Mouse (Mus musculus): Measurements from ENCODE around the gene F2rl2.

F2rl2 gene

DNA sequence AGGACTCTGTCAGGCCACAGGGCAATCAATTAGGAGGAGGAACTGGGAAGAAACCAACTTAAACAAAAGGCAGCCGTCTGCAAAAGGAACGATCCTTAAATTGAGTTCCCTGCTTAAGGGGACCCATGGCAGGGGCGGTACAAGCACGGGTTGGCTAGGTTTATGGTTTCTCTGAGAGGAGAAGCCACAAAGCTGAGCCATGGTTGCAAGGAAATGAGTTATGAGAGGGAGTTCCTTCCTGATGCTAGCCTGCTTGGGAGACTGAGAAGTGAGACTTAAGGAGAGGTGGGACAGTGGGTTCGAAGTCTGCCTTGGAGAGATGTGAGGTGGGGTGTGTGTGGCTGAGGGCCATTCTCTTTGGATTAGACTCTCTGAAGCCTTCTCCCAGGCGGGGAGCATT, 1.2 kb downstream of the F2rl2 start:
- no peak for DNase-seq (ENCODE audit: low read depth, low spot score)

DNA sequence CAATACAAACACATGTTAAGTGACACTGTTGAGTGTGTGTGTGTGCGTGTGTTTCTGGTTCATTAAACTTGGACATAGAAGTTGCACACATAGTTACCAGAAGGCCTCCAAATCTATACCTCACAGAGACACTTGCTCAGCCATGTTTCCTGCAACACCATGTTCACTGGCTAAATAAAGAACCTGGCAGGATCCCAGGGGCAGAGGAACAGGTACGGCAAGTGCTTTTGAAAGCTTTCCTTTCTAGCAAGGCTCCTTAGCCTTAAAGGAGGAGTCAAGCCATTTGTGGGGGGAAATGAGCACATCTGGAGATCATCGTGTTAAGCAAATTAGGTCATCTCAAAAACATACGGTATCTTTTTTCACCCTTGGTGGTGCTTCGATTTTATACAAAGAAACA, 6.7 kb downstream of the F2rl2 start:
- no peak for DNase-seq (ENCODE audit: low read depth, low spot score)

DNA sequence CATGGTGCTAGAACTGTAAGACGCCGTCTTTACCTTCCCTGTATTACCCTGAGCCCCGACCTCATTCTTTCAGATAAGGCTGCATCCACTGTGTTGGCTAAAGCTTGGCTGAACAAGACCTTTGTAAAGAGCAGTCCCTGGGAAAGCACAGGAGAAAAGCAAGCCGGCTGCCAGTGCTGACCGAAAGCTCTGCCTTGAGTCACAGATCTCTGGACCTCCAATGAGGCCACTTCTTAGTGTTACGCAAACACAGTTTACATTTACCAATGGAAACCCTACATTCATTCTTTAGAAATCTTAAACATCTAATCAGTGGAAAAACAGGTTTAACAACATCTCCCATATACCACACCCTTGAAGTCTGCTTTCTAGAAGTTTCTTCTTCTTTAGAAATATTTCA, 8.9 kb downstream of the F2rl2 start:
- no peak for DNase-seq (ENCODE audit: low read depth, low spot score)

DNA sequence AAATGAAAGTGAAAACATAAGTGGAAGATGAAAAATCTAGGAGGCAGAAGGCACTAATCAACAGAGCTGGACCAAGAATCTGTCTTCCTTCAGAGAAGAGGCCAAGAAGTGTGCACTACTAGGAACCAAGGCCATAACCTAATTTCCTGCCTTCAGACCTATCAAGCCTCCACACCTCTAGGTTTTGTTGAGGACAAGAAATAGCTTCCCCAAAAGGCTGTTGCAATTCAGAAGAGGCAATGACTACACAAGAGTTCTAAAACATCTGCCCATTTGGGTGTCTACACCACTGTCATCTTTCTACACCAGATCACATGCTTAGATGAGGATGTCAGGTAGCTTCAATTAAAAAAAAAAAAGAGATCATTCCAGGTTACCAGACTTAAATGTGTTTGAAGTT, 15.4 kb downstream of the F2rl2 start:
- no peak for DNase-seq (ENCODE audit: low read depth, low spot score)

DNA sequence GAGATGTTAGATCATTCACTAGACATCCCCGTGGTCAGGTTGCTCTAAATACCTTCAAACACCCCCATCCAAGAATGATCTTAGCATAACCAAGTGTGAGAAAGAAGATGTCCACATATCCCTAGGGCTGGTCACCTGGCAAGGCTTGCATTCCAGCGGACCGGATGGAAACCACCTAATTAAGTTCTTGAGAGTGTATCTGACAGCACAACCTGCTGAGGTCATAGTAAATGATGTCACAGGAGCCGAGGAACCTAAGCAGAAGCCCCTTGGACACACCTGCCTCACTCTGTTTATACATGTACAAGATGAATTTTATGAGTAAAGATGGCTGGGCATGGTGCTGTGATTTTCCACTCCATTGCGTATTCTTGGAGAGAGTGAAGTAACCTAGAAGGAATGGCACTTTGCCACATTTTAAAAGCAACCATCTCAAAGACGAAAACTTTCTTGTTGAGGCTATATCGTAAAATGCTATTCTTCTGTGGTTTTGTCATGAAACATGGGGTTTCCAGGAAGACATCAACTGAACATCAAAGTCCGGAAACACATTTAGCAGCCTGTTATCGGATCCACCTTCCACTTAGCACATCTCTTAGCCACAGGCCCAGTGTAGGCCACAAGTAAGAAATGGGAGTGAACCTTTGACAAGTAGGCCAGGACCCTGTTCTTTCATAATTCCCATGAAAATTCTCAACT, 16.1 kb downstream of the F2rl2 start:
- DNase-seq (ENCODE audit: low read depth, low spot score): no peak

DNA sequence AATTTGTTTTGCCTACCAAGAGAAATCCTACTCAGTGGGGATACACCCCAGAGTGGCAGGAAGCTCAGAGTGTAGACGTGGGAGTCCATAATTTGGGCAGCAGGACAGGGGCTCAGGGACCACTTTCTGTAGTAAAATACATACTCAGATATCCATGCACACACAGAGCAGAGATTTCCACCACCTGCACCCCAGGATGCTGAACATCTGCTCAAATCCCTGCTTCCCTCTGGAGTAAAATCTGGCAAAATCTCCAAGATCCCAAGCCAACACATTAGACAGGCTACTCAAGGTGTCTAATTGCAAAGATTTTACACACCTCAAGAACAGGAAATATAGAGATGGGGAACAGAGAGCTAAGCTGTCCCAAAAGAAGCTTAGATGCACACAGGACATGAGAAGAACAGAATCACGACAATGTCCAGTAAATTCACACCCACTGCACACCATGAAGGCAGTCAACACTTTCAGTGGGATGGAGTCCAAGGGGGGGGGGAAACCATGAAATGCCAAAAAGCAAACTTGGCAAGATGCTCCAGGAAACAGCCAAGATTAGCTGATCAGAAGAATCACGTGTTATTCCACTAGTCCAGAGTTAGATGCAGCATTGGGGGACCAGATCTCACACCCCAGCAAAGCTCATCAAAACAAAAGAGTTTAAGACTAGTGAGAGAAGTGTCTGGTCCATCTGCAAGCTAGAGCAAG, 17.8 kb downstream of the F2rl2 start:
- no peak for DNase-seq (ENCODE audit: low read depth, low spot score)

DNA sequence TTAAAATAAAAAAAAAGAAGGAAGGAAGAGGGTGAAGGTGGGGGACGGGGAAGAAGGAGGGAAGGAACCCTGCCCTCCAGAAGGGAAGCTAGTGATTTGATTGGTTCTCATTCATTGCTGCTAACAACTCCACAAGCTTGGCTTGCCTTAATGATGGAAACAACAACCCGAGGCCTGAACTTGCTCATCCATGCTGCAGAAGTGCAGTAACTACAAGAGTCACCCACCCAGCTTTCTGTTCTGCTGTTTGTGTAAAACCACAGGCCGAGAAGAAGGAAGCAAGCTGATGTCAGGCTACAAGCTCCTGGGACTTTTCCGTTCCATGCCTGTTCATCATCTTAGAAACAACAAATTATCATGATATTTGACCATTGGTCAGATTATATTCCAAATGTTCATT, 18.7 kb downstream of the F2rl2 start:
- DNase-seq (ENCODE audit: low read depth, low spot score): no peak

DNA sequence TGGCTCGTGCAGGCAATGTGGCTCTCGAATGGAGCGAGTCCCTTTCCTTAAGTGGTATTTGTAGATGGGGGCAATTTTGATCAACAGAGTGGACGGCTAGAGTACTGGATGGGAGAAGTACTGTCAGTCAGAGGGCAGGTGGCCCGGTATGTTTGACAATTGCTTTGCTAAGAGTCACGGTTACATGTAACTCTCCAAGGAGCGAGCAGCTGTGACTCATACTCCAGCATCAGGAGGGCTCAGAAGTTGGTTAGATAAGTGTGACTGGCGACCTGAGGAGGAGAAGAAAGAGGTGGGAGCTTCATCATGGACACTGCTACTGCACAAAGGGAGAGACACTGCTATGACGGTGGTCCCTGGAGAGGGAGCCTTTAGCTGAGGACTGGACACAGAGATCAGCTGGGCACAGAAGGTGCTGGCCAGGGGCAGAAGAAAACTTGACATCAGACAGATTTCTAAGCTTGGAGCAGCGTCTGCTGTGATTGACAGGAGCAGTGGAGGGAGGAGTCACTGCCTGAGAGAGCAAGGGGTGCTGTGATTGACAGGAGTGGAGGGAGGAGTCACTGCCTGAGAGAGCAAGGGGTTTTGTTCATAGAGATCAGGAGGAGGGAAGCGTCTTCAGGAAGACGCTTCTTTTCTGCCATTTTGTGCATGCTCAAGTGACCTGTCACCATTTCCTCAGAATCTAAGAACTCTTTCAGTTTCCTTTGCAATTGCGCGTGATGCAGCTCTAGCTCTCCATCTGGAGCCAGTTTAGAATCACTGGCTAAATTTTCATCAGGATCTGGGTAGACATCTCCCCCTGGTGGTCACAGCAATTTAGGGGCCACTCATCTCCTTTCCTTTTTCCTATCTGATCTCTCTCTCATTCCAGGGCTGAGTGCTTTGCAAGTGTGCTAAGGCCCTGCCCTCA, 22.9 kb downstream of the F2rl2 start:
- DNase-seq (ENCODE audit: low read depth, low spot score): peak; percentile 77

DNA sequence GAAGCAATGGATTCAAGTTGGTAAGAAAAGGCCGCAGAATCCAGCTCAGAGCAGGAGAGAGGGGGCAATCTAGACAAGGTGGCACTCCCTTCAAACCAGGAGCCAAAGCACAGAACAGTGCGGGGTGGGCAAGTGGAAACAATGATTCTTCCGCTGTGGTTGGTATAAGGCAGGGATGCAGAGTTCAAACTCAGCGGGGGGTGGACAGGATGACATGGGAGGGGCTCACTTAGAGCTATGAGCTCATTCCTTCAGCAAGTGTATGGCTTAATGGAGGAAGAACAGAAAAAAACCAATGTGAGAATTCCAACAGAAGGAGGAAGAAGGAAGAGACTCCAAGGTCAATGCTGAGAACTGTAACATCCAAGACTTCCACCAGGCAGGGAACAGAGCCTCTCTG, 33.8 kb downstream of the F2rl2 start:
- no peak for DNase-seq (ENCODE audit: low read depth, low spot score)

DNA sequence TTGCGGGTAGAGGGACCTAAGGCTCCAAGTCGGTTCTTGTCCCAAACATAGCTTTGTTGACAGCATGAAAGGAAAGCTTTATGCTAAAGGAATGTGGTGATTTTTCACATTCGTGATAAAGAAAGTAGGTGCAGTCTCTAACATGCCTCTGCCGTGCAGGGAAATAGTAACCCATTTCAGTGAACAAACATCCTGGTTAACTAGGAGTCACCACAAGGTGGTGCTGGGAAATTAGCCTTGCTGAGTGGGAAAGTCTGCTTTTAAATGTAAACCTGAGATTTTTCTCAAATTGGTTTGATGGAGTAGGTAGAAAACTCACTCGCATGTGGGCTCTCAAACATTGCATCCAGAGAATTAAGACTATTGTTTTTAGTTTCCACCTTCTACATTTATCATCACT, 43.0 kb downstream of the F2rl2 start:
- no peak for DNase-seq (ENCODE audit: low read depth, low spot score)

DNA sequence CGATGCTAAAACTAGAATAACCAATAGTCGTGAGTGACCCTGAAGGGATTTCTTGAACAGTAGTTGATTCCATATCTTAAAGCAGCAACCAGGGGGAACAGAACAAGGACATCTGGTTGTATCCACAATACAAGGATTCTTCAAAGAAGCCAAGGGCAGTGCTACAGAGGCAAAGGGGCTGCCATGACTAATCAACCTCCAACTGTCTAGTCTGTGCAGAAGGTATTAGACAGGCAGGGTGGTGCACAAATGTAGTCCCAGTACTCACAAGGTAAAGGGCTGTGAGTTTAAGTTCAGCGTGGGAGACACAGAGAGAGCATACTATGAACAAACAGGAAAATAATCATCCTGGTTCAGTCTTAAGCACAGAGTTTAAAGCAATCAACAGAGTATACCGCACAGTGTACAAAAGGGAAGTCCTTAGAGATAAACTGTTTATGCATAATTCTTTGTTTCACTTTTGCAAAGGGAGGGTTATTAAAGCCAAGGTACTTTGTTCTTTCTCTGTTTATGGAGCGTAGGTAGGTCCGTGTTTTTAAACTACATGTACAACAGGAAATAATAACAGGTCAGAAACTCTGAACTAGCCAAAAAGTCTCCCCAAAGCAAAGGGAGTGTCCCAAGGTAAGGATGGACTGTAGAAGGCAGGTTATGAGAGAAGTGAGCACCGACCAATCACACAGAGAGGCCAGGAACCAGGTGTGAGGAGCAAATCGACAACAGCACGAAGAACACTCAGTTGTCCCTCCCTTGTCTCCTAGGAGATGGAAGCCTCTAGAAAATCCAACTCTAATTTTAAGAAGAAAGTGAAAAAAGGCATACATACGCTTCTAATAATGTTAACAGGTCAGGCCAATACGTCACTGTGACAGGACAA, 45.4 kb downstream of the F2rl2 start:
- DNase-seq (ENCODE audit: low read depth, low spot score): no peak

DNA sequence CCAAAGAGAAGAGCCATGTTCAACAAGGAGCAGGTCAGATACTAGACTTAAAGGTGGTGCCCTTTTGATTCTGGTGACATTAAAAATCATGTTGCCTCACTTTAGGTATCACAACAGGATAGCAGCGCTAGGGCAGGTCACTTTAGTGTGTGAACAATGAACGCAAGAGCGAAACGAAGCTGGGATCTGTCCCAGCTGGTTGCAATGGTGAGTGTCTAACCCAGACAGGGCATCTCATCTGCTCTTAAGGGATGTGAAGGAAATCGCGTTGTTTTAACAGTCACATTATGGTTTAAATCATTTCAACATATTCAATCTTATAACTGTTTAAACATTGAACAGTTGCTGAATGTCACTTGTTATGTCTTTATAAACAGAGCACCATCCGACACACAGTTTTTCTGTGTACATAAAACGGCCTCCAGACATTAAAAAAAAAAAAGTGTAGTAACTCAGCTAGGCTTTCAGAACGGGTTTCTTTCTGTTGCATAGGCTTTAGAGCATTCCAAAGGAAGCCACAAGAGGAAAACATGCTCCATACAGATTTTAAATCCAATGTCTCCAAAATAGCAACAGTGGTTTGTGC, 46.3 kb downstream of the F2rl2 start:
- DNase-seq (ENCODE audit: low read depth, low spot score): no peak

DNA sequence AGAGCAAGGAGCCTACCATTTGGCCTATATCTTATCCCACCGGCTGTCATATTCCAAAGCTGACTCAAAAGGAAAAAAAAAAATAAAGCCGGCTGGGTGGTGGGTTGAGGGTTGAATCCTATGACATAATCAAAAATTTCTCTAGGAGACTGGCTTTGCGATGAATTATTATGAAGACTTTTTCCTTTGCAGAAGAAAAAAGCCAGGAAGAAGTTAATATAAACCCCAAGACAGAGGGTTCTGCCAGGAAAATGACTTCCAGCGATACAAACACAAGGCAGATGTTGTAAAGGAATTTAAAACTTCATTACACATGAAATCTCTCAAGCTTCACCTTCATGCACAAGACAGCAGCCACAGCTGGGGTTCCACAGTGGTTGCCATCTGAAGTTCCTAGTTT, 48.8 kb downstream of the F2rl2 start:
- DNase-seq (ENCODE audit: low read depth, low spot score): no peak

DNA sequence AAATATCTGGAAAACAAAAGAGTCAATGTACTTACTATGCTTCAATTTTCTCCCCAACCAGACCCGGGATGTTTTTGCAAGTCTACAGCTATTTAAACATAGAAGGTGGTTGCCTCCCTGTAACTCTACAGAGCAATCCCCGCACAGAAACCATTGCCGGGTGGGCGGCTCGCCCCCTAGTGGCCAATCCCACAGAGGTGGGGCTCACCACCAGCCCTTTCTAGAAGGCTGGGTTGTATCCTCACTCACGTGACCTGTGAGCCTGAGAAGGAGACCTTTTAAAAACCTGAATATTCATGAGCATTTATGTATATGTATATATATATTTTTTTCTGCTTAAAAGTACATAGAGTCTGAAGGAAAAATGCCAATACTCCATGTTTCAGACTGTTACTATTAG, 49.9 kb downstream of the F2rl2 start:
- peak; percentile 55 for DNase-seq (ENCODE audit: low read depth, low spot score)

DNA sequence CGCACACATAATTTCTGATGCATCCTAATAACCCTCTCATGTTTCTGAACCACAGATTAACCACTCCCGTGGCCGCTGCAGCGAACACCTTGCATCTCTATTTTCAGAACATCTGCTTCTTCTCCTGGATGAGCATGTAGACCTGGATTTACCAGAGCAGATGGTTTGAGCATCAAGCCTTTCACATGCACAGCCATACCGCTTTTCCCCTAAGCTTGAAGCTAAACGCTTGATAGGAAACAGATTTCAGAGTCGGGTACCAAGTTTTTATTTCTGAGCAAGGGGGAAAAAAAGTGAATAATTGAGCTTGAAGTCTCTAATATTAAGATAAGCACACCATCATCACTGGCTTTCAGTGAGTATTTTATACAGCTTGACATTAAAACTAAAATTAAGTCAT, 50.4 kb downstream of the F2rl2 start:
- no peak for DNase-seq (ENCODE audit: low read depth, low spot score)

DNA sequence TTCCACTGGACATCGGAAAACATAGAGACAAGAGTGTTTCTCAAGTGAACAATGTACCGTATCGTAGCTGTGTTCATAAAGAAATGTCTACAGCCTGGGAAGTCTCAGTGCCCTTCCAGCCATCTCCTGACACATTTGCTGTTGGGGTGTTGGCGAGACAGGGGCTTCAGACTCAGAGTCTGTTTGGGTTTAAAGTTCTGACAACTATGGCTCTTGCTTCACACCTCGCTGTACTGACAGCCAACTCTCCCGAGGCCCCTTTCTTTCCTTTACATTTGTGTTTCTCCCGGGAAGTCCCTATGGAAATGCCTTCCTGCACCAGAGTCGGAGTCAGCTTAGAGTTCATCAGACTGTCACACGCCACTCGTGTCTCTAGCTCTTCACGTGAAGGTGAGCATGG, 50.9 kb downstream of the F2rl2 start:
- DNase-seq (ENCODE audit: low read depth, low spot score): no peak
